Mouse (Mus musculus) frontal cortex, adult 2 months (tissue): ENCODE measurements around the gene Tmem63c. TPM values are rescaled to one million over a fixed set of nuclear protein-coding genes. Genes with fewer than 3 reads are reported as not detected.

Source experiments
- DNase-seq, 2 experiments: peaks; one replicate each; pipeline ENCODE4 v3.0.0; 2022; ENCODE audit warnings: low spot score in 1 of 2; ENCODE audit errors: extremely low spot score in 1 of 2
- polyA plus RNA-seq: library from polyadenylated mRNA; depleted of rRNA; stranded (reverse); fragments of >200 nt; gene quantifications from 2 replicates; pipeline ENCODE4 v1.2.3, GENCODE M21; 2012; rRNA removed

The Tmem63c gene
- polyA plus RNA-seq, result 26.0 and 31.8 TPM in 2 replicates

DNA sequence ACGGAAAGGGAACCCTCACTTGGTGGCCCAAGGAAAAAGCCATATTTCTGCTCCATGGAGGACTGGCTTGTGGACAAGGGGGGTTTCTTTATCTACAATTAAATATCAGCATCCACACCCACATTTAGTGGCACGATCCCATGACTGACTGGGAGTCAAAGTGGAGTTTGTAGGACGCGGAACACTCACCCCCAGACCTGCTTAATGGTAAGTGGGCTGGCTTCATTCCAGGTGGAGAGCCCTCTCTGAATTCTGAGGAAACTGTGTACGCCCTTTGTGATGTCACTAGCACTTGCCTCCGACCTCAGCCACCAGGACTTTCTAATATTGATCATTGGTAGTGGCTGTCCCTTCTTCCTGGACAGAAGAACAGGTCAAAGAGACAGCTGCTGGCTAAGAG lies at the start of gene Tmem63c:
TSS of gene Tmem63c (plus strand) at position 301 of the 400 bp plus-strand sequence.
- no peak for DNase-seq

DNA sequence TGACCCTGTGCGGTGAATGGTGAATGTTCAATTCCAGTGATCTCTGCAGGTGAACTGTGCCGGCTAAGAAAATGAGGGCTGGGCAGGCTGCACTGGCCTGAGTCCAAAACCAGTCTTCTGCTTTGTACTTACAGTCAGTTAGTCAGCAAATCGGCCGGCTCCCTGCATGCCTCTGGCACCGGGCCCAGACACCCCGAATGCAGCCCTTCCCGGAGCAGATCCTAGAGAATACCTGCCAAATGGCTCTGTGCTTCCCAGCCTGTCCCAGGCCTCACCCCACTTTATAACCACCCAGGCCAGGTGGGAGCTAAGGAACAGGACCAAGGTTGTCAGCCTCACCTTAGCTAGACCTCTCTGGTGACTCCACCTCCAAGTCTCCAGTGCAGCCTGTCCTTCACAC lies 47.9 kb upstream of the Tmem63c start:
- peak in 1 of 2 experiments; percentile 69 for DNase-seq

DNA sequence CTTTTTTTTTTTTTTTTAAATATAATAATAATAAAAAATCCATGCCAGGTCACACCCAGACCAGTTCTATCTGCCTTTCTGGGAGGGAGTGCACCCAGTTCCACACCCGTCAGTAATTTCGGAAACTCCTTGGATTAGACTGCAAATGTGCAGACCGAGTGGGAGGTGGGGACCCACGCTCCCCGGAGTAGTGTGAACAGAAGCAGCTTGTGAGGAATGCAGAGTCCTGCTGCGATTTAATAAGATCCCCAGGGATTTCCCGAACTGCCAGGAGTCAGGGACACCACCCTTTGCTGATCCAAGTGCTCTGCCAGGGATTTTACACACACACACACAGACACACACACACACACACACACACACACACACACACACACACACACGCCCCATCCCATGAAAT lies 47.4 kb upstream of the Tmem63c start:
- DNase-seq, result peak; percentile 56 to 82

DNA sequence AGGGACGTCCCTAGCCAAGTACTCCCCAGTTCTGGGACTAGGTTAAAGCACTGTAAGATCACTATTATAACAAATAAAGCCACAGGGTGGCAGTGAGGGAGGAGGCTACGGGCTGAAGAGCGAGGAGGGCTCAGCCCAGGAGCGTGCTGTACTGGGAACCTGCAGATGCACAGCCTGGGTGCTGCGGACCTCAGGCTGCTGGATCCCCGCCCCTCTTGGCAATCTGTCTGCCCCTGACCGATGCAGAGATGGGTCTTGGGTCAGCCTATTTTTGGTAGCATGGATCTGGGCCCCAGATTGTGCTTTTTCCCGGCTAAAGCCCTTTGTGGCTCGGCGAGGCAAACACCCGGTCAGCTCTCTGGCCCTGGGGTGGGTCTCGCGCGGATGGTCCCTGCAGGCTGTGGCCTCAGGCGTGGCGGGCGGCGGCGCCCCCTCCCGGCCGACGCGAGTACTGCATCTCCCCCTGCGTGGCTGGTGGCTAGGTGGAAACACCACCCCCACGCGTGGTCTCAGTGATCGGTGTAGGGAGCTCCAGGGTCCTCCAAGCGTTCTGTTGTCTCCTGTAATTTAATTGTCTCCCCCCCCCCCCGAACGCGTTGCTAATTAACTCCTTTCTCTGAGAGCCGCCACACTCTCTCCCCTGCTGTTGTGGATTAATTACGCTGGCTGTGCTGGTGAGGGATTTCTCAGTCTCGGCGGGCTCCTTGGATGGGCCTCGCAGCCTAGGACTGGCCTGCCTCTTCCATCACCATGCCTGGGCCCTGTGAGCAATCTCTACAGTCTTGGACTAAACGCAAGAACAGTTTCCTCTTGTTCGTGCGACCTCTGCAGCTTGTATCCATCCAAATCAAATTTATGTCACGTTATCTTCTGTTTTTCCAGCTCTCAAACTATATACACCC lies 46.5 kb upstream of the Tmem63c start:
- peak in 1 of 2 experiments; percentile 79 for DNase-seq

DNA sequence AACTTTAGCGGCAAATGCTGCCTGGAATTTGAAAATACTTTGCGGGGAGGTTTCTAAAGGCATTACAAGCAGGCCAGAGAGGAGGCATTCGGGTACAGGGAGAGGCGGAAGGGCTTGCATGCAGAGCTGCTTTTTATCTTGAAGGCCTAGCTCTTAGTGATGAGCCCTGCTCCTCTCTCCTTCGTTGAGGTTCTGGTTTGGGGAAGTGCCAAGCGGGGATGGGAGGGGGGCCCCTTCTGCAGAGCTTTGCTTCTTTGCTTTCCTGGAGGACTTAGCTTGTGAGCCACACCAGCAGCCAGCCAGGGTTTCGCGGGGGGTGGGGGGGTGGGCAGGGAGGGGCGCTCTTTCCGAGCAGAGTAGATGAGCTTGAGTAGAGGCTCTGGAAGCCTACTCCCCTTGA lies 45.4 kb upstream of the Tmem63c start:
- no peak for DNase-seq

DNA sequence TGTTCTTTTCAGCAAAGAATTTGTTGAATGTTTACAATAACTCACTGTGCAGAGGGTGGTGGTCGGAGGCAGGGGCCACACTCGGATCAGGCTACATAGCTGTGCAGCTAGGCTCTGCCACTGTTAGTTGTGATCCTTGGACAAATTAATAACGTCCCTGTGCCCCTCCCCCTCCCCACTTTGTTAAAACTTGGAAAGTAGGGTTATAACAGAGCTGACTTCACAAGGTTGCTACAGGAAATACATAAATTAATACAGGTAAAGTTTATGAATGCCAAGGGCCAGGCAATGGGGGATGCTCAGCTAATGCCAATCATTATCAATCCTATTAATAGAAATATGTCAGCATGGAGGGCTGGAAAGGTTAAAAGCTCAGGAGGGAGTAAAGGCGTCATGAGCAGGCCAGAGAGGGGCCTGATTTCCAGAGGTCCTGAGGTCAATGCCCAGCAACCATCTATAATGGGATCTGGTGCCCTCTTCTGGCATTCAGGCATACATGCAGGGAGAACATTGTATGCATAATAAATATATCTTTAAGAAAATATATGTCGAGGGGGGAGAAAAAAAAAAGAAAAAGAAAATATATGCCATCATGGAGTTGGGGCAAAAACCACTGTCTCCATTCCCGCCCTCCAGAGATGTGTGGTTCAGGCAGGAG lies 44.5 kb upstream of the Tmem63c start:
- no peak for DNase-seq

DNA sequence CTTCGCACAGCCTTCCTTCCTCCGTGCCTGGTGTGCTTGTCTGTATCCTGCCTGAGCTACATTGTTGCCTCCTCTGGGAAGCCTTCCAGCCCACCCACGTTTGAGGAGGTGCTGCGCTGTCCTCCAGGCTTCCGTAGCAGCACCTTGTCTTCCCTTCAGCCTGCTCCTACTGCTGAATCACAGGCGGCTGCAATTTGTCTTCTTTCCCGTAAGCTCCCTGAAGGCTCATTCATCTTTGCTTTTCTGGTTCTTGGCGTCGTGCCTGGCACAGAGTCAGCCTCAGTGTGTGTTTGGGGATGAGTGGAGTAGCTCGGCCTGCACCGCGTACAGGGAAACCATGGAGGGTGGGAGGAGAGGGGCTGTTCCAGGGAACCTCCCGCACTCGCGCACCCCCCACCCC lies 43.3 kb upstream of the Tmem63c start:
- peak; percentile 81 to 88 for DNase-seq

DNA sequence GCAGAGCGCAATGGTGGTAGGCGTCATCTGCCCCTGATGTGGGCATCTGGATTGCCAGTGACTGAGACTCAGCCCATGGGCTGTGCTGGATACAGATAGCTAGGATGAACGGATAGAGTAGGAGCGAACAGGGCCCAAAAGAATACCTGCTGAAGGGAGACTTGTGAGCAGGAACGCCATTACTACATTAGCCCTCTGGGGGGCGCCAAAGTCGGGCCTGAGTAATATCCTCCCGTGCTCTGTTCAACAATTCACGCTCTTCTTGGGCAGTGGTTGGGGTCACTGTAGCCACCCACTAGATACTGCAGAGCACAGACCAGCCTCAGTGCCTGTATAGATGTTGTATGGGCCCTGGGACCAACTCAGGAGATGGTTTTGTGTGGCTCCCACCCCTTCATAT lies 40.0 kb upstream of the Tmem63c start:
- DNase-seq, result no peak

DNA sequence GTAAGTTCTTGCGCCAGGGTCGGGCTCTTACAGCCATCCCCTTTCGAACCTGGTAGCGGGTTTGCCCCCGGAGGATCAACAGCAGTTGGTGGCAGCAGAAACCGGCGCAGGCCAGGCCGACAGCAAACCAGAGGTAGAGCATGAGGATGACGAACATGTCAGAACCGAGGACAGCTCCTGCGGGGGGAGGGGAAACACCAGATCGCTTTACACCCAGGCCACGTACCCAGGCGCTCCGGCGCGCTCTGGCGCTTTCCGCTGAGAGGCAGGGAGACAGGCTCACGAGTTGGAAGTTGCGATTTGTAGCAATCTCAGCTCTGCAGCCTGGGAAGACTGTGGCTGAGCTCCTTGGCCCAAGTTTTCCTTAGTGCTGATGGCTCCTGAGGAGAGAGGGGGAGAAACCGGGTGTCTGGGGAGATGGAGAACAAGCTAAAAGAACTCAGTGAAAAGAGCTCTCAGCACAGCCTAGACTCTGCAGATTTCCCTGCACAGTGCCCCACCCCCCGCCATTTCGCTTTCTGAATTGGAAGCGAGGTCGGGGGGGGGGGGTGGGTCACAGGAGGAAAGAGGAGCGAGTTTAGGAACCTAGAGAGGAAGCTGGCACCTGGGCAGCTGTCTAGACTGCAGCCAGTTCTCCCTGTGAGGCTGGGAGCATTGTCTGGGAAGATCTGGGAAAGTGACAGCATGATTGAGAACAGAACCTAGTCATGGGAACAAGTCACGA lies 37.5 kb upstream of the Tmem63c start:
- DNase-seq, result no peak

DNA sequence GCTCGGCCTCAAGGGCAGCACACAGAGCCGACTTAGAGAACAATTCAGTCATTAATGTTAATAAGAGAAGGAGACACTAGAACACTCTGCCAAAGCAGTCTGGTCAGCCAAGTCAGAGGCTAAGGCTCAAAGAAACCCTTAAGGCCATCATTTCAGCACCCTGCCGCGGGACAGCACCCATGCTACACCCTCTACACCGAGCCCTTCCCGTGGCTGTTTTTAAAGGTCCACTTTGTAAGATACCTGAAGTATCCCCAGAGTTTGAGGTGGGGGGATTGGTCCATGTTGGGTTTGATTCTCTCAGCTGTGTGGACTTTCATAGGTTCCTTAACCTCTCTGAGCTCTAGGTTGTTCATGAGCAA lies 37.0 kb upstream of the Tmem63c start:
- no peak for DNase-seq

DNA sequence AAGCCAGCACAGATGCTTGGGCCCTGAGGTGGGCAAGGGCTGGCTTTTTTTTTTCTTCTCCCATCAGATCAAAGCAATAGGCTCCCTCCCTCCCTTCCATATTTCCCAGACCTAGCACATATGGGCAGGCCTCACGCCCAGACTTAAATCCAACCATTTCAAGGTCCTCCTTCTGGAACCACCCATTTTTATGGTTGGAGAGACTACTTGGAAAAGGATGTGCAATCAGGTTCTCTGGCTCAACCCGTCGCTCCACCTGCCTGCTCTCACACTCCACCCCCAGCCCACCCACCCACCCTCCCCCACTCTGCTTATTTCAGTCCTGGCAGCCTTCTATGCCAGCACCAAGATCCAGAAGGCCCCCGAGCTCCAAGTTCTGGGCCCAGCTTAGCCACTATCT lies 34.6 kb upstream of the Tmem63c start:
- DNase-seq, result no peak

DNA sequence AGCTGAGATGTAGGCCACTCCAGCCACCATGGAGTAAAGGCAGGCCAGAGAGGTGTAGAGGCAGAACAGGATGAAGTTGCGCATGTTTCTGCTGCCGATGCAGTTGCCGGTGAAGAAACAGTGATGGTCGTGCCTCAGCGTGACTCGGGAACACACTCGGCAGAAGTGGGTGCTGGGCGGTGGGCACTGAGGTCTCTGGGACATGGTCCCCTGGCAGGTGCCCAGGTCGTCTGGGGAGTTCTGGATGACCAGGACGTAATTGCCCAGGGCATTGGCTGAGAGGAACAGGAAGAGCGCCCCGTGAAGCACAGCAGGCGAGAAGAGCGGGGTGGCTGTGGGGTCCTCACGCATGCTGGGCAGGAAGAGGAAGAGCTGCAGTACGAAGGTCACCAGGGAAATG lies 32.9 kb upstream of the Tmem63c start:
- no peak for DNase-seq

DNA sequence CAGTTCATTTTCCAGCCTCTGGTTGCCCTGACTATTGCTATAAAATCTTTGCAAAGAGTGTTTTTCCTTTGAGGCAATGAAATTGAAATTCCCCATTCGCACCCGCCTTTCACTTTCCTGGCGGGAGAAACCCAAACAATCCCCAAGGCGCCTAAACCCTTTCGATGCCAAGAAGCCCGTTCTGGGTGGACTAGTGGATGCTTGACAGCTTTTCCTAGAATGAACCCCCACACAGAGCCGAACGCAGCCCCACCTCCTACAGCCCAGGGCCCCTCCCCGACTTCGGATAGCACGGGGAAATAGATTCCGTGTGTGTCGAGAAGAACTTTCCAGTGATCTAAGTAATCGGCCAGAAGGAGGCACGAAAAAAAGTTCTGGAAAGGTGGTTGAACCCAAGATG lies 31.8 kb upstream of the Tmem63c start:
- no peak for DNase-seq

DNA sequence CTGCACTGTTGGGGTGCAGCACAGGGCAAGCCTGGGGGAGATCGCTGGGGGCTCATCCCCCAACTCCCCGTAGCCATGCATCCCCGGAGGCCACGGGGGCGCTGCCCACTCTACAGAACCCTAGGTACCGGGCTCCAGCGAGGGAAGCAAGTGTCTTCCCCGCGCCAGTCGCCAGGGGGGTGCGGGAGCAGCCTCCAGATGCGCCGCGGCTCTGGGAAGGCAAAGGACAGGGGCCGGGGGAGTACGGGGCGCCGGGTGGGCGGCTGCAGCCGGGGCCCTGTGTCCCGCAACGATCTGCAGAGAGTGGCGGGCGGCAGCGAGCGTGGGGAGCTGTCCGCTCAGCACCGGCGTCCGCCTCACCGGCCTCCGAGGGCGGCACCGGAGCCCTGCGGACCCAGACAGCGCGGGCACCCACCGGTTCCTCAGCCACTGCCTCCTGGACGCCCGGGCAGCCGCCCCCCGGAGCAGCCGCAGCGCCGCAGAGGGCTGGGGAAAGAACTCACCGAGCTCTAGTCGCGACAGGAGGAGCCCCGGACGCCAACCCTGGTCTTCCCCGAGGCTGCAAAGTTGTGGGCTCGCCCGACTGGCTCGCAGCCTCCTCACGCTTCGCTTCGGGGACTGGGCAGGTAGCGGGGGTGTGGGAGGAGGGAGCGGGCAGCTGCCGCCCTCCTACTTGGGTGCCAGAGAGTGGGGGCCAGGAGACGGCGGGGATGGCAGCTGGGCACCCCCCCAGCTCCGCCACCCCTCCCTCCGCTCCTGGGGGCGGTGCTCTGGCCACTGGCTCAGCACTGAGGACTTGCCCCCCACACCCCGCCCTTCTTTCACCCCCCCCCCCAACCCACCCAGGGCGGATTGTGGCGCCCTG lies 31.0 kb upstream of the Tmem63c start, which contains the start of gene Zdhhc22:
TSS of gene Zdhhc22 (minus strand) at position 541 of the 865 bp plus-strand sequence.
- no peak for DNase-seq

DNA sequence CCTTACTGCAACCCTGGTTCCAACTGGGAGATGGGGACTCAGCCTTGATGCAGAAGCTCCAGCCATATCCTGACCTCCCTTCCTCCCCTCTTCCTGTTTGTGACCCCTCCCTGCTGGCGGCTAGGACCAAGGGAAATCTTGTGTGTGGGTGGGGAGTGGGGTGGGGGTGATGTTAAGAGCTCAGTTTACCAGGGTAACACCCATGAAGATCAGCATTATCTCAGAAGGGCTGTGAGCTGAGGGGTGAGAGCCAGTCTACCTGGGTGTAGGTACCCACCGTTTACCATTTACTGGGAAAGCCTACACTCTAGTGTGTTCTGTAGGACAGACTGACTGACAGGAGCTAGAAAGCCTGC lies 30.4 kb upstream of the Tmem63c start:
- DNase-seq, result no peak

DNA sequence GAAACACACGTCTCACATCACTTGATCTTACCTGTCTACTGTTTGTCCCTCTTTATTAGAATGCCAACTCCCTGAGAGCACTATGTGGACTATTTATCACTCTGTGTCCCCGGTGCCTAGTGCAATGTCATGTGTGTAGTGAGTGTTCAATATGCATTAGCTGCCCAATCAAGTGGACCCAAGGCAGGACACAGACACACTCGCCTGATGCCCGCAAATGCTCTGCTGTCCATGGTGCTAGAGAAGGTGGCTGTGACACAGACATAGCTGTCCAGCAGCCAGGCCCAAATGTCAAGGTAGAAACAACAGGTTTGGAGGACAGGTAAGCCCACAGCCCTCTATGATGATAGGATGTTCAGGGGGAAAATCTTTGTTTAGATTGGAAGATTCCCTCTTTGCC lies 27.0 kb upstream of the Tmem63c start:
- DNase-seq, result no peak

DNA sequence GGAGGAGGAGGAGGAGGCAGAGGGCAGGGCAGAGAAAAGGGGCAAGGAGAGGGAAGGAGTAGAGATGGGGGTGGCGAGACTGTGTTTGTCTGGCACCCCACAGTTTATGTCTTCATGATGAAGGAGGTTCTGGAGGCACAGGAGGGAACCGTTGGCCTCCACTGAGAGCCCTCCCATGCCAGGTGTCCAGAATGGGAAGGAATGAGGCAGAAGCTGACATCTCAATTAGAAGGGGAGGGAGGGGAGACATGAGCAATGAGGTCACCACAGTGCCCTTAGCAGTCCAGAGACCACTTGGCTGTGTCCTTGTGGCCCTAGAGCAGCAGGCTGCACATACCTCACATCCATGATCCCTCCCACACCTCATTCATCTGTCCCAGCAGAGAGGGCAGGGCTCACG lies 26.4 kb upstream of the Tmem63c start:
- no peak for DNase-seq

DNA sequence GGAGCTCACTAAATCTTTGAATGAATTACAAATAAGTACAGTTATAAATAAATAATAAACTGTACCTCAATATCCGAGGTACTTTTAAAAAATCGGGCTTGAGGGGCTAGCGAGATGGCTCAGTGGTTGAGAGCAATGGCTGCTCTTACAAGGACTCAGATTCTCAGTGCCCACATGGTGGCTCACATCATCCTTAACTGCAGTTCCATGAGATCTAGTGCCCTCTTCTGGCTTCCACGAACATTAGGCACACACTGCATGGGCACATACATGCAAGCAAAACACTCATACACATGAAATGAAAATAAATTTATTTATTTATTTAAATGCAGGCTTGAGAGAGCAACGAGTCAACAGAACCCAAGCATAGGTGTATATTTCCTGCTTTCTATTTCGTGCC lies 25.2 kb upstream of the Tmem63c start:
- no peak for DNase-seq

DNA sequence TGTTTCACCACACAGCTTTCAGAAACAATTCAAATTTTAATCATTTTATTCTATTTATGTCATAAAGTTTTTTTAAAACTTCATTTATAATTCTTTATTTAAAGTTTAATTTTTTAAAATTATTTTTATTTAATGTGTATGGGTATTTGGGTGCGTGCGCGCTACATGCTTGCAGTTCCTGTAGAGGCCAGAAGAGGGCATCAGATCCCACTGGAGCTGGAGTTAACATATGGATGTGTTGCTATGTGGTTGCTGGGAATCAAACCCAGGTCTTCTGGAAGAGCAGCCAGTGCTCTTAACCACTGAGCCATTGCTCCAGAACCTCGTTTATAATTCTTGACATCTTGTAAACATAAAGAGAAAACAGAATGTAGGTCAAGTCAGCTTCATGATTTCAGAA lies 22.4 kb upstream of the Tmem63c start:
- no peak for DNase-seq

DNA sequence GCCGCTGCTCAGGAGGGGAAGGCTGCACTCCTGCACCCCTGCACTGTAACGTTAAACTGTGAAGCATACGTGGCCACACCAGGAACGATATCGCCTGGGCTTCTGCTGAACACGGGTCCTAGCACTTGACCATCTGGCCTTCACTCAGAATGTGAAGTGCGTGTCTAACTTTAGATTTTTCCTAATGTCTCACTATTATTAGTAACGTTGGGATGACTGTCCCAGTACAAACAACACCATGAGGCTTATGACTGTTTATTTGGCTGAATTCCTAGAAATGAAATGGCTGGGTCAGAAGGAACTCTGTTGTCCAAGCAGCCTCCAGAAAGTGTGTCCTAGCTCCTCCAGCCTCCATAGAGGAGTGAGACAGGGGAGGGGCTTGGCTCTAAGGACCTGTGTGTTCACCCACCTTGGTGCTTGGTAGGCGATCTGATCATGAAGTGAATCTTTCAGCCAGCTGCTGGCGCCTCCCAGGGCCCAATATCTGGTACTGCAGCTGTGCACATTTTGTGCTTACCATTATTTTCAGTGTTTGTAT lies 21.8 kb upstream of the Tmem63c start:
- no peak for DNase-seq
